In the genomic region with DNA sequence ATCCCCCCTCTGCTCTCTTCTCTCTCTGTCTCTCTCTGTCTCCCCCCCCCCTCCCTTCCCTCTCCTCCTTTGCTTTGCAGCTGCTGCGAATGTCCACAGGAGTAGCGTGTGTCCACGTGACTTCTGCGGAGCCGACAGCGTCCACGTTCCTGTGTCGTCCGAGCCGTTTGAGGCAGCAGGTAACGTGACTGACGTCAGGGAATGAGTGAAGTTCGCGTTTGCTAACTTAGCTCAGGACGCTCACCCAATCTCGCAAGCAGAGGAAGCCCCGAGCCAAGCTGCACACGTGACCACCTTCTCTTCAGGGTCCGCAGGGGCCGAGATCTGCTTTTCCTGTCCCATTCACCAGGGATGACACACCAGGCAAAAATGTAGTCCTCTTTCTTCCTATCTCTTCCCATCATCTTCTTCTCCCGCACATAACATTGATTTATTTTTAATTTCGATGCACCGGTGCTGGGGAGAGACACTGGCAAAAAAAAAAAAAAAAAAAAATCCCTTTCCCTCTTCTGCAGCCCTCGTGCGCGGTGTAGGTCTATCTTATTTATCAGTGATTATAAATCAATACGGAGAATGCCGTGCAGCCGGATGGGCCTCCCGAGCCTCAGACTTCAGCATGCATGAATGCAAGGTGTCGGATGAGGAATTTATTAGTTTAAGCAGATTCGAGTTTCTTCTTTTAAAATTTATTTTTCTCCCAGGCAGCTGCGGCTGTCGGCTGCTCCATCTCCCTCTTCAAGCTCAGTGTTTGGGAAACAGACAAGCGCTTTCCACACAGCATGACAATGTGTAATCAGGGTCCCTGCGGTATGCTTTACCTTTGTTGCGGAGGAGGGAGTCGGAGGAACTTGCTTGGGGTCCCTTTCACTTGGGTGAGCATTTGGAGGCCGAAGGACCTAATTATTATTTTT, we compare ENCODE assay signal across 9 mouse cellular contexts.
DNase-seq lines count a peak whose midpoint lies in the region; ATAC-seq and TF ChIP-seq lines count a peak whose summit lies in the region.
"Had no signal": no experiment of that assay in that cellular context is flagged by ENCODE, and none has a peak within 500 bp of the region (broad histone marks: within the 10 kb centered on the region; RNA-seq: fewer than 3 reads in every experiment).

No protein-coding gene starts in this region.

- no peak for ATAC-seq in heart, embryonic 11.5 days (replicated peaks; ENCODE audit: insufficient number of reproducible peaks, low FRiP score, low TSS enrichment)
- ATAC-seq in hindbrain, embryonic 11.5 days (ENCODE audit: low FRiP score), result peak; percentile 39
- peak; percentile 57; the same call in 1 of the 2 replicates for ATAC-seq in stomach, postnatal 0 days (ENCODE audit: low FRiP score, low TSS enrichment)

- no peaks in the 10 kb centered on the region for H3K9me3 ChIP-seq in heart, embryonic 11.5 days (replicated peaks; ENCODE audit: control insufficient read depth, low read length)
- no peaks in the 10 kb centered on the region for H3K9me3 ChIP-seq in hindbrain, embryonic 11.5 days (ENCODE audit: control insufficient read depth, low read length)
- H3K9me3 ChIP-seq in midbrain, embryonic 10.5 days (replicated peaks), result no peaks in the 10 kb centered on the region
- H3K9me3 ChIP-seq in stomach, postnatal 0 days (ENCODE audit: control insufficient read depth, low read length), result no peaks in the 10 kb centered on the region

- peak overlapping the region; percentile 48 for H3K4me3 ChIP-seq in heart, embryonic 11.5 days (ENCODE audit: low read depth, low read length)
- no peak overlapping the region for H3K4me3 ChIP-seq in C2C12 (ENCODE audit: insufficient read depth, poor library complexity, severe bottlenecking)
- peak overlapping the region; percentile 34 for H3K4me3 ChIP-seq in hindbrain, embryonic 11.5 days (ENCODE audit: low read depth, low read length)
- peak overlapping the region; percentile 56 for H3K4me3 ChIP-seq in midbrain, embryonic 10.5 days
- H3K4me3 ChIP-seq in stomach, postnatal 0 days (ENCODE audit: low read depth, low read length), result peak overlapping the region; percentile 37

- peaks cover 26% of the 10 kb centered on the region for H3K27me3 ChIP-seq in heart, embryonic 11.5 days (ENCODE audit: control insufficient read depth, insufficient read depth, low read length)
- H3K27me3 ChIP-seq in C2C12 (ENCODE audit: control insufficient read depth, insufficient read depth, insufficient read length), result no peaks in the 10 kb centered on the region
- peaks cover 7% of the 10 kb centered on the region for H3K27me3 ChIP-seq in hindbrain, embryonic 11.5 days (ENCODE audit: control insufficient read depth, insufficient read depth, low read length)
- H3K27me3 ChIP-seq in midbrain, embryonic 10.5 days (ENCODE audit: low read depth, poor library complexity, severe bottlenecking), result peaks cover 55% of the 10 kb centered on the region
- H3K27me3 ChIP-seq in stomach, postnatal 0 days (ENCODE audit: control insufficient read depth, insufficient read depth, low read length), result no peaks in the 10 kb centered on the region

- peak overlapping the region; percentile 52; the same call in 1 of the 2 replicates for H3K9ac ChIP-seq in heart, embryonic 11.5 days (ENCODE audit: low read depth, low read length)
- H3K9ac ChIP-seq in hindbrain, embryonic 11.5 days (ENCODE audit: low read depth, low read length), result no peak overlapping the region; the same call in 1 of the 2 replicates
- peak overlapping the region; percentile 1; the same call in 1 of the 2 replicates for H3K9ac ChIP-seq in stomach, postnatal 0 days (ENCODE audit: low read length)

- peak overlapping the region; percentile 86 for H3K4me2 ChIP-seq in heart, embryonic 11.5 days
- H3K4me2 ChIP-seq in hindbrain, embryonic 11.5 days (replicated peaks; ENCODE audit: low read depth, low read length), result peak overlapping the region; percentile 72
- H3K4me2 ChIP-seq in stomach, postnatal 0 days (replicated peaks; ENCODE audit: low read depth), result peak overlapping the region; percentile 67

- TF ChIP-seq EP300 in stomach, postnatal 0 days (optimal IDR thresholded peaks at IDR 0.05), result no peak

- H3K36me3 ChIP-seq in heart, embryonic 11.5 days (ENCODE audit: control insufficient read depth, insufficient read depth, low read length), result no peaks in the 10 kb centered on the region
- H3K36me3 ChIP-seq in C2C12 (ENCODE audit: control insufficient read depth, insufficient read depth), result no peaks in the 10 kb centered on the region
- no peaks in the 10 kb centered on the region for H3K36me3 ChIP-seq in hindbrain, embryonic 11.5 days (ENCODE audit: control insufficient read depth, insufficient read depth, low read length)
- H3K36me3 ChIP-seq in midbrain, embryonic 10.5 days, result no peaks in the 10 kb centered on the region
- no peaks in the 10 kb centered on the region for H3K36me3 ChIP-seq in stomach, postnatal 0 days (ENCODE audit: control insufficient read depth, insufficient read depth, low read length)

- H3K79me2 ChIP-seq in C2C12 (ENCODE audit: control insufficient read depth, insufficient read depth), result no peaks in the 10 kb centered on the region

- H3K4me1 ChIP-seq in heart, embryonic 11.5 days (ENCODE audit: control insufficient read depth, insufficient read depth, low read length), result no peaks in the 10 kb centered on the region
- H3K4me1 ChIP-seq in hindbrain, embryonic 11.5 days (replicated peaks; ENCODE audit: control insufficient read depth, insufficient read depth, low read length), result peaks cover 9% of the 10 kb centered on the region; the same call in 1 of the 2 replicates
- H3K4me1 ChIP-seq in midbrain, embryonic 10.5 days, result peaks cover 58% of the 10 kb centered on the region
- no peaks in the 10 kb centered on the region for H3K4me1 ChIP-seq in stomach, postnatal 0 days (replicated peaks; ENCODE audit: control insufficient read depth, insufficient read depth)

- no peak for DNase-seq in heart, postnatal 14 days
- DNase-seq in cerebellum, postnatal 25 days, result peak; percentile 50 to 64
- peak; percentile 70 for DNase-seq in hindbrain, embryonic 11.5 days (ENCODE audit: low spot score)
- DNase-seq in midbrain, embryonic 10.5 days (ENCODE audit: low spot score), result peak; percentile 64
- DNase-seq in stomach, postnatal 0 days (ENCODE audit: low spot score), result peak; percentile 31
- DNase-seq in urinary bladder, postnatal 36 days (ENCODE audit: low spot score in 2 of 2), result no peak

- H3K27ac ChIP-seq in heart, embryonic 11.5 days (ENCODE audit: low read depth, low read length), result no peak overlapping the region
- H3K27ac ChIP-seq in hindbrain, embryonic 11.5 days (ENCODE audit: low read depth, low read length), result peak overlapping the region; percentile 43
- H3K27ac ChIP-seq in midbrain, embryonic 10.5 days (replicated peaks), result peak overlapping the region; percentile 77
- H3K27ac ChIP-seq in stomach, postnatal 0 days (replicated peaks), result no peak overlapping the region
- H3K27ac ChIP-seq: macrophage had no signal

- H3ac ChIP-seq in C2C12 (ENCODE audit: control insufficient read depth, insufficient read length, low read depth), result peak overlapping the region; percentile 5

- under 1% methylated on average over 39 of the region's 39 CpGs for WGBS in heart, embryonic 11.5 days (ENCODE audit: insufficient replicate concordance)
- WGBS in hindbrain, embryonic 11.5 days, result under 1% methylated on average over 39 of the region's 39 CpGs
- under 1% methylated on average over 39 of the region's 39 CpGs for WGBS in midbrain, embryonic 10.5 days
- WGBS in stomach, postnatal 0 days, result 1% methylated on average over 39 of the region's 39 CpGs

- intact Hi-C loops in heart, postnatal 14 days (cut with DNase I), result no loop called here

- H3K79me3 ChIP-seq in C2C12 (ENCODE audit: low read depth), result no peaks in the 10 kb centered on the region

- no peak for TF ChIP-seq CTCF in C2C12 (IDR thresholded peaks at IDR 0.05; ENCODE audit: control insufficient read depth, insufficient read depth, insufficient read length)
- TF ChIP-seq CTCF in stomach, postnatal 0 days (IDR thresholded peaks at IDR 0.05; ENCODE audit: low read depth), result no peak

TF ChIP-seq in C2C12, 6 proteins besides CTCF, POLR2A, EP300 and RAD21:
- TF ChIP-seq MYOD1 (IDR thresholded peaks at IDR 0.05; ENCODE audit: control insufficient read depth, insufficient read length, low read depth) (no peak), USF1 (IDR thresholded peaks at IDR 0.05; ENCODE audit: low read depth) (peak; percentile 82)
TF ChIP-seq in C2C12: peak in this region for 1.

Comparison
In these comparisons a context has a peak if more than half of its experiments do, and no peak if none do; other contexts are left out.
1. H3K27ac ChIP-seq: peak in hindbrain, embryonic 11.5 days (single experiment) and midbrain, embryonic 10.5 days (single experiment); none in heart, embryonic 11.5 days (single experiment) and stomach, postnatal 0 days (single experiment).
2. DNase-seq: peak in cerebellum, postnatal 25 days (2 of 2), hindbrain, embryonic 11.5 days (single experiment), midbrain, embryonic 10.5 days (single experiment) and stomach, postnatal 0 days (single experiment); none in heart, postnatal 14 days (0 of 2) and urinary bladder, postnatal 36 days (0 of 2).
3. Peak in every context shown above with its lines, with median percentiles within 50 percentile points of each other: H3K4me2 ChIP-seq.